Mouse (Mus musculus): ENCODE measurements around the gene Mcm7.
"Not testable (repeated sequence)": the region's sequence is repeated elsewhere in the genome, so short reads cannot be mapped to it uniquely, and the experiment has no call there.

The Mcm7 gene

GRCm38 (mm10) chr5:138171695-138172491 is at the start of gene Mcm7, which contains the start of gene Ap4m1:
Mcm7 (minus strand) TSS chr5:138172422.
Ap4m1 (plus strand) TSS chr5:138172002.
- peak; percentile 94 for DNase-seq (ENCODE audit: low spot score)

- DNase-seq (ENCODE audit: low spot score): no peak
Observed at GRCm38 (mm10) chr5:138219864-138220263, 47.6 kb upstream of the Mcm7 start.

DNA sequence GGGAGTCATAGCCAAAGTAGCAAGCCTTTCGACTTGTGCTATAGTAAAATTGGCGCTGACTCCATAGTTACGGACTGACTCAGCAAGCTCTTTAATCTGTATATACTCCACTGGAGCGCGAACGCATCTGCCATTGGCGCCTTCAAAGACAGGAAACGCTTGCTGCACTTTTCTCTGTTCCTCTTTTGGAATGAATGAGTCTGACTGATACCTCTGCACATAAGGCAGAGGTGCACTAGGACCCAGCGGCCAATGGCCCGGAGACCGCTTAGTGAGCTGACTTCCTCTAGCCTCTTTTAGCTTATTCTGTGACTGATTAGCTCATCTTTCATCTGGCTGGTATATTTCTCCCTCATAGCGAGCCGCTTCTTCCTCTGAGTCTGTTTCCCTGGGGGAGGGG is 44.4 kb upstream of the Mcm7 start:
- DNase-seq (ENCODE audit: low spot score): not testable (repeated sequence)

DNA sequence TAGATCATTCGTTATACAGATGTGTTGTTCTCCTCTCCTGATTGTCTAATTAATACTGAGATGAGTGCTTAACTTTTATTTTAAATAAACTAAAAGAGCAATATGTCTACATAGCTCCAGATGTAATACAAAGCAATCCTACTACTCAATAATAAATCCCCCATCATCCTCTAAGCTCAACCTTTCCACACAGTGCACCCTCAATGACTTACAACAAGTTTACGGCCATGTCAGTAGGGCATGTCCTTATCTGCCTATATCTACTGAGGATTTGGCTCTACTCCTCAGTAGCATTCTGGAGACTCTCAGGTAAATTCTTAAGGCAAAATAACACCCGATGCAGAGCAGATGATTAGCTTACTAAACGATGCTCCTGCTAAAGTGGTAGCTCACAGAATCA is 35.7 kb upstream of the Mcm7 start:
- no peak for DNase-seq (ENCODE audit: low spot score)

DNA sequence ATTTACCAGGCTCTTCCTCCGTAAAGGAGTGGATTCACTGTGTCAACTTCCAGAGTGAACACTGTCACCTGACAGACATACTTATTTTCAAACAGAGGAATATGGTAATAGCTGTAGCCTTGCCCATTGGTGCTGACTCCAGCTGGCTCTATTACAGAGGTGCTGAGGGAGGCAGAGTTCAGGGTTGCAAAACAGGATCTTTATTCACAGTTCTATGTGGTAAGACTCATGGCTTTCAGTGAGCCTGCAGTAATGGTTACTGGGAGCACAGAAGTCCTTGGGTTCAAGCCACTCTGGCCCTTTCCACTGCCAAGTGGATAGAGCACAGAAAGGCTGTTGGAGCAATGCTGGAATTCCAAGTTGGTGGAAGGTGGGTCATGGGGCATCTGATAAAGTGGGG is 35.0 kb upstream of the Mcm7 start:
- no peak for DNase-seq (ENCODE audit: low spot score)

- no peak for DNase-seq (ENCODE audit: low spot score)
Observed at GRCm38 (mm10) chr5:138202086-138202485, 29.9 kb upstream of the Mcm7 start.

DNA sequence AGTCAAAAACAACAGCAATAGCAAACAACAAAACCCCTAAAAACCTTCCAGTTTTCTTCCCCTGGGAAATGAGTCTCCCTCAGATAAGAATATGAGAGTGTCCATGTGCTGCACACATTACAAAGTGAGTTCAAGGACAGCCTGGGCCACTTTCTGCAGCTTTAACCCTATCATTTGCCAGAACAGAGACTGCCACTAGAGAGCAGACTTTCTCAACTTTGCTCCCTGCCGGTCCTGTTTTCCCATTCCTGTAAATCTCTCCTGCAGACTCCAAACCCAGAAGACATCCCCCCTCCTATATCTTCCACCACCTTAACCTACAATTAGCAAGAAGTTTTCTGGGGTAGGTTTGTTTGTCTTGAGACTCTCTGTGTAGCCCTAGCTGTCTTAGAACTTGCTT is 27.4 kb upstream of the Mcm7 start:
- DNase-seq (ENCODE audit: low spot score): no peak

- DNase-seq (ENCODE audit: low spot score): no peak
Observed at GRCm38 (mm10) chr5:138195463-138195862, 23.2 kb upstream of the Mcm7 start.

- DNase-seq (ENCODE audit: low spot score): no peak
Observed at GRCm38 (mm10) chr5:138194755-138195345, 22.6 kb upstream of the Mcm7 start.

GRCm38 (mm10) chr5:138193771-138194727 is 21.8 kb upstream of the Mcm7 start, which contains the start of gene Mblac1:
Mblac1 (plus strand) TSS chr5:138194314.
- peak; percentile 73 for DNase-seq (ENCODE audit: low spot score)

DNA sequence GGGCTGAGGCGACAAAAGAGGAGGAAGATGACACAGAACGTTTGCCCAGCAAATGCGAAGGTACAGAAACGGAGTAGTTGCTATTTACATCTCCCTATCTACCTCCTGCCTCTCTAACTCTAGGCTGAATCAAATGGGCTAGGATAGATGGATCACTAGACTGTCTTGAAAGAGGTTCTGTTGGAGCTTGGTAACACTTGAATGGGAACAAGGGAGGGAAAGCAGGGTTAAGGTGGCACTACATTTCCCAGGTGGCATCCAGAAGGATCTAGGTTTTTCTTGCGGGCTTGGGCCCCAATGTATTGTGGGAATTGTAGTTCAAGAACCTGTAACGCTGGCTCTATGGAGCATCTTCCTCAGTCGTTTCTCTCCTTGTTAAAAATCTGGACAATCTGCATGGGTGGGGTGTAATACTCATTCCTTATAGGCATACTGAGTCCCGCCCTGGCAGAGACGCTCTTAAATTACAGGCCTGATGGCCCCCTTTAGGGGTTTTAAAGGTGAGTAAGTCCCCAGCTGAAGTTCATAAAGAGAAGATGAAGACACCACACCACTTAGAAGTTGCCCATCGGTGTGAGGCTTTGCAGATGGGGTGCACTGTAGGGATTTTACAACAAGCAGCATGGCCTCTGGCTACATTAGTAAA is 15.6 kb upstream of the Mcm7 start:
- DNase-seq (ENCODE audit: low spot score): no peak

GRCm38 (mm10) chr5:138186950-138187638 is 14.9 kb upstream of the Mcm7 start, which contains the start of the genes Taf6 and Cnpy4:
Taf6 (minus strand) TSS chr5:138187451.
Cnpy4 (plus strand) TSS chr5:138187485.
- DNase-seq (ENCODE audit: low spot score): peak; percentile 41

DNA sequence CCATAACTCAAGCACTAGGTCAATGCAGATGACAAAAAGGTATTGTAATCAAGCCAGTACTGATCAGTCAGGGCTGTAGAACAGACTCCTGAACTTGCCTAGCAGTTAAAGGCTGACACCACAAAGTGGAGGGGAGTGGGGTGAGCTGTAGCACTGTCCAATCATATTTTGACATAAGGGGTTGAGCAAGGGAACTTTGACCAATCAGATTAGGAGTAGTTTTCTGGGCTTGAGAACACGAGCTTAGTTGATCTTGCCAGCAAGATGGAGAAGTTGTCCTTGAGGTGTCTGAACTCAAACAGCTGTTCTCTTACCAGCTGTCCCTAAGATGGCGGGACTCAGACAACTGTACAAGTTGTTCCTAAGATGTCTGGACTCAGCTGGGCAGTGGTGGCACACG is 995 bp upstream of the Mcm7 start:
- DNase-seq (ENCODE audit: low spot score): no peak

DNA sequence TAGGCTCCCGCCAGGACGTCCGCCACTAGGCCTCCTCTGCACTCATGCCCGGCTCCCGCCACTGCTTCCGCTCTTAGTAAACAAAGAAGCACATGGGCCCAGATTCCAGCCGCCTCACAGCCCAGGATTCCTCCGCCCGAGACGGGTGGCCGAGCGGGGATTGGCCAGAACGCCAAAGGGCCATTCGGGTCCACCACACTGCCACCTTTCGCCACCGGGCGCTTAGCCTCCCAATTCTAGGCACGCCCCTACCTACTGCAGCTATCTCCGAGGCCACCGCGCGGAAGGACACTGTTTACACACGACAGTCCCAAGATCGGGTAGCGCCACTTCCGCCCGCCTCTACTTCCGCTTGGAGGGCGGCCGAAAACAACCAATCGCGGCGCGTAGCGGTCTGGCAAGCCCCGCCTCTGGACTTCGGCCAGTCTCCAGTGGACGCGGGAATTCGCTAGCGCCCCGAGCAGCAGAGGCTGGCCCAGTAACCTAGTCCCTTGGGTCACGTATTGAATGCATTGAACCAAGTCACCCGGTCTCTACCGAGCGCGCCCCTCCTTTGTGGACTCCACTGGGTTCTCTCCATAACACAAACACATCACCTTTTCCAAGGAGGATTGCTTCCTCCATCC is 1.2 kb downstream of the Mcm7 start:
- DNase-seq (ENCODE audit: low spot score): peak; percentile 93

GRCm38 (mm10) chr5:138165594-138165993 is 6.6 kb downstream of the Mcm7 start:
- DNase-seq (ENCODE audit: low spot score): no peak

GRCm38 (mm10) chr5:138163610-138164009 is 8.6 kb downstream of the Mcm7 start:
- no peak for DNase-seq (ENCODE audit: low spot score)

DNA sequence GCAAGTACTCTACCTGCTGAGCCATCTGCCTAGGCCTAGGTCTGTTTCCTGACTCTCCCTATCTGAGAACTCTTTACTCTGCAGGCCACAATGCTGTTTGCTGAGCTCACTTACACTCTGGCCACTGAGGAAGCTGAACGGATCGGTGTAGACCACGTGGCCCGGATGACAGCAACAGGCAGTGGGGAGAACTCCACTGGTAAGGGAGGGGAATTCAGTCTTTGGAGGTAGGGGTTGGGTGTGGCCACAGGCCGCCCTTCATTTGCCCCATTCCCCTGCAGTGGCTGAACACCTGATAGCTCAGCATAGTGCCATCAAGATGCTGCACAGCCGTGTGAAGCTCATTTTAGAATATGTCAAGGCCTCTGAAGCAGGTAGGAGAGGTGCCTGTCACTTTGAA is 9.2 kb downstream of the Mcm7 start:
- no peak for DNase-seq (ENCODE audit: low spot score)

- DNase-seq (ENCODE audit: low spot score): peak; percentile 89
Observed at GRCm38 (mm10) chr5:138160842-138161665, 11.2 kb downstream of the Mcm7 start, which contains the start of gene Cops6. Cops6 (plus strand) TSS chr5:138161071.

DNA sequence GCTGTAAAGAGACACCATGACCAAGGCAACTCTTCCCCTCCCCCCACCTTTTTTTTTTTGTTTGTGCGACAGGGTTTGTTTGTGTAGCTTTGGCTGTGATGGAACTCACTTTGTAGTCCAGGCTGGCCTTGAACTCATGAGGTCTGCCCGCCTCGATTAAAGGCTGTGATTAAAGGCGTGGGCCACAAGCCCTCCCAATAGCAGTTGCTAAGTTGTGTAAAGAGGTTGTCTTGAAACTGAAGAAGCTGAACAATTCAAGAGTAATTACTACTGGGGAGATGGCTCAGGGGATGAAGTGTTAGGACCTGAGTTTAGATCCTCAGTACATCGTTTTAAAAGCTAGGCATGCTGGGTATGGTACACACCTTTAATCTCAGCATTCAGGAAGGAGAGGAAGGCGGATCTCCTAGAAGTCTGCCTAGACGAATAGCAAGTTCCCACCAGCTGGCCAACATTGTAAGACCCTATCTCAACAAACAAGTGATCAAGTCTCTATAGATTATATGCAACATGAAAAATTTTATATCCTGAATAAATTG is 11.9 kb downstream of the Mcm7 start:
- no peak for DNase-seq (ENCODE audit: low spot score)

Data from ovary, postnatal 10 days (tissue).